Mouse (Mus musculus) CH12.LX (cell line): ENCODE results near the gene Kcnip4. TPM values are rescaled to one million over a fixed set of nuclear protein-coding genes. Genes with fewer than 3 reads are reported as not detected.

ENCODE experiments used
- DNase-seq: peaks from one replicate; pipeline ENCODE4 v3.0.0-alpha.2; 2013; ENCODE audit errors: extremely low read depth
- H3K27ac ChIP-seq: 2 replicates; pipeline ENCODE4 v1.5.1; 2012; ENCODE audit warnings: low read depth, mild to moderate bottlenecking, control low read depth, moderate library complexity; ENCODE audit not compliant: insufficient read depth
- H3K27me3 ChIP-seq: replicated peaks from 2 replicates; pipeline ENCODE3; 2012; ENCODE audit warnings: inconsistent platforms
- H3K36me3 ChIP-seq, 2 experiments: replicated peaks in 1 of 2; 2 replicates each; pipeline versions ENCODE3 to v1.6.1; 2012; ENCODE audit warnings: inconsistent platforms in 1 of 2, low read length in 1 of 2, mild to moderate bottlenecking in 1 of 2, mixed read lengths in 1 of 2, moderate library complexity in 1 of 2; ENCODE audit not compliant: control insufficient read depth in 1 of 2, insufficient read depth in 1 of 2
- H3K4me1 ChIP-seq, 2 experiments: 2 replicates each; pipeline ENCODE4 v1.6.1; 2012; ENCODE audit warnings: inconsistent platforms in 1 of 2, moderate library complexity in 1 of 2; ENCODE audit not compliant: insufficient read depth in 2 of 2, control insufficient read depth in 1 of 2
- H3K4me2 ChIP-seq: 2 replicates; pipeline ENCODE4 v1.6.1; 2012; ENCODE audit warnings: low read depth, mild to moderate bottlenecking, control low read depth; ENCODE audit not compliant: poor library complexity, insufficient read depth, severe bottlenecking
- H3K4me3 ChIP-seq, 3 experiments: fragments of 150-350 bp in 1 of 3; sonication (generic) in 1 of 3; replicated peaks in 1 of 3; 2 replicates each; pipeline versions ENCODE3 to v1.5.1; 2011 to 2012; ENCODE audit warnings: low read depth in 2 of 3, low read length in 2 of 3, mild to moderate bottlenecking in 2 of 3, moderate library complexity in 2 of 3, control low read depth in 1 of 3, improper control_type of control experiment in 1 of 3, inconsistent platforms in 1 of 3, mixed read lengths in 1 of 3; ENCODE audit not compliant: poor library complexity in 1 of 3
- H3K79me2 ChIP-seq: replicated peaks from 2 replicates; pipeline ENCODE4 v1.6.1; 2012; ENCODE audit warnings: mild to moderate bottlenecking, moderate library complexity; ENCODE audit not compliant: control insufficient read depth, poor library complexity, insufficient read depth, severe bottlenecking; ENCODE audit errors: extremely low read depth
- H3K9ac ChIP-seq: 2 replicates; pipeline ENCODE4 v1.6.1; 2012; ENCODE audit warnings: low read depth, mild to moderate bottlenecking, control low read depth, moderate library complexity; ENCODE audit not compliant: insufficient read depth
- H3K9me3 ChIP-seq: replicated peaks from 2 replicates; pipeline ENCODE3; 2012; ENCODE audit warnings: low read length, inconsistent platforms, mixed read lengths
- CHD1 ChIP-seq: IDR thresholded peaks from 2 replicates; pipeline ENCODE4 v1.6.1; 2012; ENCODE audit warnings: low read depth, low read length, improper control_type of control experiment, inconsistent platforms
- CTCF ChIP-seq, 2 experiments: IDR thresholded peaks in 1 of 2; conservative IDR thresholded peaks in 1 of 2; 2 replicates each; pipeline ENCODE4 v1.5.1; 2011 to 2012; ENCODE audit warnings: low read depth in 2 of 2, low read length in 2 of 2, improper control_type of control experiment in 1 of 2, inconsistent platforms in 1 of 2, mild to moderate bottlenecking in 1 of 2, moderate library complexity in 1 of 2
- E2F4 ChIP-seq: IDR thresholded peaks from 2 replicates; pipeline ENCODE4 v1.6.1; 2011; ENCODE audit warnings: low read depth, low read length, improper control_type of control experiment; ENCODE audit not compliant: insufficient replicate concordance
- HCFC1 ChIP-seq: IDR thresholded peaks from 2 replicates; pipeline ENCODE4 v1.6.1; 2012; ENCODE audit warnings: low read depth, mild to moderate bottlenecking, inconsistent platforms, low read length, improper control_type of control experiment
- IRF4 ChIP-seq: IDR thresholded peaks from 2 replicates; pipeline ENCODE4 v1.6.1; 2014; ENCODE audit warnings: low read depth, mild to moderate bottlenecking, inconsistent platforms, low read length, improper control_type of control experiment
- KAT2A ChIP-seq: IDR thresholded peaks from 2 replicates; pipeline ENCODE4 v1.6.1; 2012; ENCODE audit warnings: low read length, improper control_type of control experiment, inconsistent platforms; ENCODE audit not compliant: insufficient replicate concordance
- MAZ ChIP-seq: IDR thresholded peaks from 2 replicates; pipeline ENCODE4 v1.6.1; 2012; ENCODE audit warnings: low read depth, mild to moderate bottlenecking, inconsistent platforms, low read length, improper control_type of control experiment, moderate library complexity
- MEF2A ChIP-seq: IDR thresholded peaks from 2 replicates; pipeline ENCODE4 v1.6.1; 2014; ENCODE audit warnings: low read depth, mild to moderate bottlenecking, inconsistent platforms, low read length, improper control_type of control experiment, borderline replicate concordance
- MXI1 ChIP-seq: IDR thresholded peaks from 2 replicates; pipeline ENCODE4 v1.6.1; 2011; ENCODE audit warnings: mild to moderate bottlenecking, low read depth, low read length, improper control_type of control experiment
- MYC ChIP-seq: IDR thresholded peaks from 2 replicates; pipeline ENCODE4 v1.6.1; 2011; ENCODE audit warnings: low read depth, mild to moderate bottlenecking, improper control_type of control experiment, low read length
- PAX5 ChIP-seq: IDR thresholded peaks from 2 replicates; pipeline ENCODE4 v1.6.1; 2012; ENCODE audit warnings: low read length, inconsistent platforms, mixed read lengths
- POLR2A ChIP-seq: IDR thresholded peaks from 2 replicates; pipeline ENCODE4 v1.6.1; 2011; ENCODE audit warnings: low read depth, mild to moderate bottlenecking, improper control_type of control experiment, low read length
- RAD21 ChIP-seq: IDR thresholded peaks from 2 replicates; pipeline ENCODE4 v1.6.1; 2011; ENCODE audit warnings: low read depth, mild to moderate bottlenecking, low read length, improper control_type of control experiment, moderate library complexity
- RCOR1 ChIP-seq: conservative IDR thresholded peaks from 2 replicates; pipeline ENCODE4 v1.6.1; 2012; ENCODE audit warnings: low read depth, mild to moderate bottlenecking, inconsistent platforms, low read length, improper control_type of control experiment
- SMC3 ChIP-seq: IDR thresholded peaks from 2 replicates; pipeline ENCODE4 v1.6.1; 2011; ENCODE audit warnings: low read depth, low read length, improper control_type of control experiment
- UBTF ChIP-seq: IDR thresholded peaks from 2 replicates; pipeline ENCODE4 v1.6.1; 2012; ENCODE audit warnings: low read depth, mild to moderate bottlenecking, inconsistent platforms, low read length, improper control_type of control experiment, moderate library complexity
- USF2 ChIP-seq: conservative IDR thresholded peaks from 2 replicates; pipeline ENCODE4 v1.6.1; 2011; ENCODE audit warnings: low read depth, low read length, improper control_type of control experiment
- ZC3H11A ChIP-seq: IDR thresholded peaks from 2 replicates; pipeline ENCODE4 v1.6.1; 2012; ENCODE audit warnings: low read depth, mild to moderate bottlenecking, inconsistent platforms, low read length, improper control_type of control experiment
- ZMIZ1 ChIP-seq: IDR thresholded peaks from 2 replicates; pipeline ENCODE4 v1.6.1; 2012; ENCODE audit warnings: low read depth, mild to moderate bottlenecking, inconsistent platforms, low read length, improper control_type of control experiment
- ZNF384 ChIP-seq: IDR thresholded peaks from 2 replicates; pipeline ENCODE4 v1.6.1; 2012; ENCODE audit warnings: low read depth, low read length, improper control_type of control experiment, inconsistent platforms
- dilution Hi-C: fragments of 300-500 bp; cut with MboI; formaldehyde crosslinking; loops from 2 replicates; pipeline ENCODE4 v1.14.3; 2020; ENCODE audit warnings: low sequenced_read_pairs; ENCODE audit not compliant: extremely low pct_unique_long_range_greater_than_20kb, extremely low pct_ligation_motif_present
- in situ Hi-C: fragments of 300-500 bp; cut with MboI; formaldehyde crosslinking; loops from 3 replicates; pipeline ENCODE4 v1.14.3; 2019; ENCODE audit warnings: low sequenced_read_pairs, low pct_ligation_motif_present, low pct_unique_long_range_greater_than_20kb, mixed read lengths
- polyA plus RNA-seq: library from polyadenylated mRNA; unstranded; fragments of >175 nt; gene quantifications from 2 replicates; pipeline ENCODE4 v1.2.1, GENCODE M21; 2012; ENCODE audit warnings: low read depth; ENCODE audit not compliant: insufficient read length
- total RNA-seq, 2 experiments: library from RNA; depleted of rRNA; stranded (reverse); fragments of 300-350 nt in 1 of 2; fragments of >200 nt in 1 of 2; gene quantifications; 2 replicates each; pipeline ENCODE4 v1.2.3; 2012 to 2014

Kcnip4 gene
- total and polyA plus RNA-seq, 3 experiments: 0.80 TPM; not detected in 2

GRCm38 (mm10) chr5:49522986-49523385 is 1.7 kb downstream of the Kcnip4 start:
- in situ Hi-C loops: no loop called here
- Histone ChIP-seq H3K36me3 (no peaks in the 10 kb centered on the region), H3K9me3 (peaks cover 52% of the 10 kb centered on the region), H3K4me1 (no peaks in the 10 kb centered on the region), H3K27me3 (no peaks in the 10 kb centered on the region), H3K4me2 (no peak overlapping the region), H3K4me3 (no peak overlapping the region), H3K79me2 (no peaks in the 10 kb centered on the region), H3K27ac (no peak overlapping the region), H3K9ac (no peak overlapping the region)
- dilution Hi-C loops: no loop called here
- no peak for TF ChIP-seq SMC3
- no peak for TF ChIP-seq E2F4
- no peak for DNase-seq

GRCm38 (mm10) chr5:49498743-49499142 is 26.0 kb downstream of the Kcnip4 start:
- in situ Hi-C loops (no loop called here), dilution Hi-C loops (no loop called here)
- Histone ChIP-seq H3K9me3 (peaks cover 31% of the 10 kb centered on the region), H3K9ac (no peak overlapping the region), H3K27ac (no peak overlapping the region), H3K79me2 (no peaks in the 10 kb centered on the region), H3K4me2 (no peak overlapping the region), H3K36me3 (no peaks in the 10 kb centered on the region), H3K4me1 (no peaks in the 10 kb centered on the region), H3K27me3 (no peaks in the 10 kb centered on the region), H3K4me3 (no peak overlapping the region)
- TF ChIP-seq HCFC1: no peak
- TF ChIP-seq UBTF: no peak
- no peak for TF ChIP-seq MYC
- TF ChIP-seq CHD1: no peak
- TF ChIP-seq USF2: no peak
- no peak for TF ChIP-seq POLR2A
- TF ChIP-seq MAZ: no peak
- TF ChIP-seq RAD21: no peak
- TF ChIP-seq CTCF (conservative IDR thresholded peaks at IDR 0.05 in 1 of 2, IDR thresholded peaks at IDR 0.05 in 1 of 2; ENCODE audit: low read depth in 2 of 2, low read length in 2 of 2): no peak
- TF ChIP-seq PAX5: no peak
- TF ChIP-seq IRF4: no peak
- TF ChIP-seq KAT2A: no peak
- no peak for TF ChIP-seq MXI1
- no peak for TF ChIP-seq ZMIZ1
- no peak for TF ChIP-seq RCOR1
- no peak for TF ChIP-seq ZC3H11A
- TF ChIP-seq MEF2A: no peak
- TF ChIP-seq ZNF384: no peak
- no peak for DNase-seq
